Mouse (Mus musculus): Measurements from ENCODE around the gene Gpr62. TPM values are rescaled to one million over a fixed set of nuclear protein-coding genes. Genes with fewer than 3 reads are reported as not detected.

Gene Gpr62
- total RNA-seq, 2 experiments from 2014 or later, result 9.2 to 10.4 TPM

GRCm38 (mm10) chr9:106454888-106455681, 10.7 kb downstream of the Gpr62 start:
- DNase-seq, result peak in 1 of 2 experiments; percentile 49

- DNase-seq, result no peak
Observed at GRCm38 (mm10) chr9:106454071-106454761, 11.5 kb downstream of the Gpr62 start.

GRCm38 (mm10) chr9:106453271-106454070, 12.3 kb downstream of the Gpr62 start, which contains the start of gene Pcbp4:
Gene Pcbp4 (plus strand): TSS chr9:106453291.
- peak; percentile 53 to 60 for DNase-seq

- DNase-seq, result no peak
Observed at GRCm38 (mm10) chr9:106452821-106453220, 12.9 kb downstream of the Gpr62 start.

GRCm38 (mm10) chr9:106452351-106452750, 13.4 kb downstream of the Gpr62 start:
- no peak for DNase-seq

GRCm38 (mm10) chr9:106451899-106452298, 13.8 kb downstream of the Gpr62 start:
- no peak for DNase-seq

GRCm38 (mm10) chr9:106451298-106451697, 14.4 kb downstream of the Gpr62 start:
- no peak for DNase-seq

- no peak for DNase-seq
Observed at GRCm38 (mm10) chr9:106450661-106451060, 15.1 kb downstream of the Gpr62 start.

- no peak for DNase-seq
Observed at GRCm38 (mm10) chr9:106449947-106450346, 15.8 kb downstream of the Gpr62 start.

- DNase-seq, result peak; percentile 72 to 75
Observed at GRCm38 (mm10) chr9:106448498-106449031, 17.2 kb downstream of the Gpr62 start.

GRCm38 (mm10) chr9:106447951-106448350, 17.8 kb downstream of the Gpr62 start:
- DNase-seq, result no peak

- peak; percentile 92 to 93 for DNase-seq
Observed at GRCm38 (mm10) chr9:106447348-106447747, 18.4 kb downstream of the Gpr62 start, which contains the start of the genes Abhd14b and Abhd14a. Gene Abhd14b (plus strand): TSS chr9:106447459. Gene Abhd14a (minus strand): TSS chr9:106447678.

- no peak for DNase-seq
Observed at GRCm38 (mm10) chr9:106444836-106445235, 20.9 kb downstream of the Gpr62 start.

GRCm38 (mm10) chr9:106442680-106443079, 23.1 kb downstream of the Gpr62 start:
- DNase-seq, result no peak

GRCm38 (mm10) chr9:106436566-106436965, 29.2 kb downstream of the Gpr62 start:
- DNase-seq, result no peak

- DNase-seq, result no peak
Observed at GRCm38 (mm10) chr9:106433389-106433788, 32.3 kb downstream of the Gpr62 start.

- no peak for DNase-seq
Observed at GRCm38 (mm10) chr9:106430015-106430264, 35.8 kb downstream of the Gpr62 start.

- peak; percentile 94 to 95 for DNase-seq
Observed at GRCm38 (mm10) chr9:106429221-106430014, 36.3 kb downstream of the Gpr62 start, which contains the start of gene Rpl29. Gene Rpl29 (plus strand): TSS chr9:106429454.

- no peak for DNase-seq
Observed at GRCm38 (mm10) chr9:106428719-106429220, 37.0 kb downstream of the Gpr62 start.

GRCm38 (mm10) chr9:106421865-106422160, 43.9 kb downstream of the Gpr62 start:
- peak; percentile 82 to 84 for DNase-seq

GRCm38 (mm10) chr9:106421033-106421864, 44.5 kb downstream of the Gpr62 start:
- no peak for DNase-seq

All from layer of hippocampus, postnatal 36 days (tissue).